Mouse (Mus musculus) gastrocnemius, adult 18-20 months (tissue): ENCODE measurements at regions not wholly inside any gene's neighbourhood (a gene's known extent, or its start where the extent isn't known, plus 50 kb on each side); places are given as distances from the start of the nearest gene placed in this dataset.

Experiments used
- DNase-seq: peaks from one replicate; pipeline ENCODE4 v3.0.0; 2021; ENCODE audit warnings: low spot score

DNA sequence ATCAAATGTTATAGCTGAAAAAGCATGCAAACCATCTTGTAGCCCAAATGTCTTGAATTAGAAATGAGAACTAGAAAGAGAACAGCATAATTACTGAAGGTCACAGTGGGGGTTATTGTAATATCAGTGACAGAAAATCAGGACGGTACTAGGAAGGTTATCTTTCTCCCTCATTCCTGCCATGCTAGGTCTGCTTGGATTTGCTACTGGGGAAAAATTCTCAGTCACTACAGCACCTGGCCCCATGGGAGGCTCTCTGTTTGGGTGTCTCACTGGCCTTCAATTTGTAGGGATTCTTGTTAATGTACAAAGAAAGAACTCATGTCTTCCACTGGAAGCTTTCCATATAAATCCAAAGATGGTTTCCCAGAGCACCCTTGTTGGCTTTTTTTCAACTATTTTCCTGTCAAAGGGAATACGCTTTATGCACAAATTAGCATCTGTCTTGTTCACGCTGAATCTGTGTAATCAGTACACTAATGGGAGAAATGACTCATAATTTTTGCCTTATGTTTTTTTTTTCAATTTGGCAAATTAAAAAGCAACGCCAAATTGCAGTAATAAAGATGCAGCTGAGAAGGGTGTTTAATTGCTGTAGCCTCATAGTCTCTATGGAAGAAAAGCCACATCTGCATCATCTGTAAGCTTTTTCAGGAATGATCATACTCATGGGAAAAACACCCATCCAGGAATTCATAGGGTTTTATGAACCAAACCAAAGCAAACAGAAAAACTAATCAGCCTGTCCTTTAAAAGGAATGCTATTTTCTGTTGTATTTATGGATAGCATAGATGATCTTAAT, 290.2 kb upstream of the Arhgef26 start:
- DNase-seq: no peak

DNA sequence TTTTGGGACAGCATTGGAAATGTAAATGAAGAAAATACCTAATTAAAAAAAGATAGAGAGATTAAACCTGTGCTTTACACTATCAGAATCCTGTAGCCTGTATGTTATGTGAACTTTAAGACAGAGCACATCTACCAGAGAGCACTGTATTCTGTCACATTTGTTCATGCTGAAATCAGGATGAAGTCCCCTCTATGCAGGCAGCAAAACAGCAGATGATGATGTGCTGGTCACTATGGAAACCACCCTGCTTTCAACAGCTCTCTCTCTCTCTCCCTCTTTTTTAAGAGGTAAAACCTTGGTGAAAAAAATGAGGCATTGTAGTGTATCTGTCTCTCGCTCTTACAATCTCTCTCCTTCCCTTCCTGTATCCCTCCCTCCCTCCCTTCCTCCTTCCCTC, 283.9 kb upstream of the Arhgef26 start:
- no peak for DNase-seq

GRCm38 (mm10) chr3:62078511-62078910, 259.6 kb upstream of the Arhgef26 start:
- peak; percentile 55 for DNase-seq

- no peak for DNase-seq
These were observed 252.6 kb upstream of the Arhgef26 start for GRCm38 (mm10) chr3:62085544-62085943.

DNA sequence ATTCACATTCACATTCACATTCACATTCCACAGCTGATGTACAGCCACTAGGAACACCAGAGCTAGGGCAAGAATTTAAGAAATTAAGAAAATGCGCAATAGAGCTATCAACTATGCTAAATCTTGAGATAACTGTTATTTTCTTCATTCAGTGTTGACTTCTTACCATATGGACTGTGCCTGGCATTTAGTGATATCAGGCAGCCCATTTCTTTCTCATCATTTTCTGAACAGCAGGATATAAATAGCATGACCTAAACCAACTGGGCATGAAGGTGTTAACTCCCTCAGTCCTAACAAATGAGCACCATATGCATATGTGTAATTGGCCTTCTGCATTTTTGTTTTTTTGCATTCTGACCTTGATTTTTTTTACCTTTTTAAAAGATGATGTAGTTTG, 250.9 kb upstream of the Arhgef26 start:
- no peak for DNase-seq

GRCm38 (mm10) chr3:62103101-62103500, 235.0 kb upstream of the Arhgef26 start:
- DNase-seq: no peak

DNA sequence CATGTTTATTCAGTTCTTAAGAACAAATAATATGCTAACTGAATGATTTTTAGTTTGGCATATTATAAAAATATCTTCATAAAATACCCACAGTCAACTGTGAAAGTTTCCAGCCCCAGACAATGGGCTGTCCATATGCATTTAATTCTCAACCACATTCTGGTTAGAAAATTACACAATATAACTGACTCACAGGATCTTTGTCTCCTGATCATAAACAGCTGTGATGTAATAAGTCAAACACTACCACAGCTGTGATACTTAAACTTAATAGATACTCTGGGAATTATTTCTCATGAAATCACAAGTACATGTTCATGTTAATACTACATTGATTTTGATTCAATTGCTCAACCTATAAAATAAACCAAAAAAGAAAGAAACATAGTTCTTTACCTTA, 234.3 kb upstream of the Arhgef26 start:
- DNase-seq: no peak

- DNase-seq: no peak
These were observed 233.6 kb upstream of the Arhgef26 start for GRCm38 (mm10) chr3:62104560-62104959.

DNA sequence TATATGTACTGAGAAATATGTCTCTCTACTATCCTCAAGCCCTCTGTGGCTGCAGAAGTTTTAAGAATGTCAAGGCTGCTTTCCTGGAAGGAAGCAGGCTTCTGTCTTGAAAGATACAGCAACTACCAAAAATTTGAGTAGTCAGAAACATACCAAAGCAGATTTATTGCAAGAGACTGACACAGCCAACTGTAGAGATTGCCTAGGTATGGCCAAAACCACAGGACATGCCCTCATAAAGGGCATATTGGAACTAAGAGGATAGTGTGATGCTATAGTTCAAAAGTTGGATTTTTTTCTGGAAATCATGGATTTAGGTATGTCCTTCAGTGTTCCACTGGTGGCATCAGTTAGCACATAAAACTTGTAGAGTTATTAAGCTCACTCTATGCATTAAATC, 230.8 kb upstream of the Arhgef26 start:
- no peak for DNase-seq
